Mouse (Mus musculus) embryonic facial prominence, embryonic 12.5 days (tissue): ENCODE results near the gene Map2k1. TPM values are rescaled to one million over a fixed set of nuclear protein-coding genes. Genes with fewer than 3 reads are reported as not detected.

Experiments used
- ATAC-seq: fragments of 200-750 bp; cut with Nextera tagmentation; 2 replicates; pipeline ENCODE4 v1.8.0; 2017; ENCODE audit not compliant: insufficient number of reproducible peaks, insufficient read depth, low FRiP score, low TSS enrichment
- H3K27ac ChIP-seq: fragments of 300-500 bp; sonication (generic); 2 replicates; pipeline ENCODE4 v1.5.1; 2016; ENCODE audit warnings: mild to moderate bottlenecking
- H3K27me3 ChIP-seq: fragments of 300-500 bp; sonication (generic); 2 replicates; pipeline ENCODE4 v1.6.1; 2016; ENCODE audit warnings: mild to moderate bottlenecking, moderate library complexity
- H3K36me3 ChIP-seq: fragments of 300-500 bp; sonication (generic); 2 replicates; pipeline ENCODE4 v1.6.1; 2016; ENCODE audit warnings: mild to moderate bottlenecking
- H3K4me1 ChIP-seq: fragments of 300-500 bp; sonication (generic); 2 replicates; pipeline ENCODE4 v1.6.1; 2016
- H3K4me2 ChIP-seq: fragments of 300-500 bp; sonication (generic); replicated peaks from 2 replicates; pipeline ENCODE4 v1.6.1; 2016; ENCODE audit warnings: mild to moderate bottlenecking, moderate library complexity
- H3K4me3 ChIP-seq: fragments of 300-500 bp; sonication (generic); 2 replicates; pipeline ENCODE4 v1.5.1; 2016; ENCODE audit warnings: mild to moderate bottlenecking
- H3K9ac ChIP-seq: fragments of 300-500 bp; sonication (generic); 2 replicates; pipeline ENCODE4 v1.6.1; 2016; ENCODE audit warnings: mild to moderate bottlenecking, moderate library complexity
- H3K9me3 ChIP-seq: fragments of 300-500 bp; sonication (generic); 2 replicates; pipeline ENCODE4 v1.6.1; 2016; ENCODE audit warnings: mild to moderate bottlenecking, moderate library complexity
- WGBS: fragments of 180-500 bp; shearing (Covaris S2); methylation state at CpG from one replicate; pipeline ENCODE4 v1.1.7; 2016; 5-methylcytosine and 5-hydroxymethylcytosine counted together
- polyA plus RNA-seq: library from polyadenylated mRNA; unstranded; fragments of >200 nt; fragmentation: Nextera tagmentation; extraction: Ambion mirVana; gene quantifications from 2 replicates; pipeline ENCODE4 v1.2.1, GENCODE M21; 2016

Gene Map2k1
- polyA plus RNA-seq, 1 experiment from 2014 or later: 77.0 TPM

DNA sequence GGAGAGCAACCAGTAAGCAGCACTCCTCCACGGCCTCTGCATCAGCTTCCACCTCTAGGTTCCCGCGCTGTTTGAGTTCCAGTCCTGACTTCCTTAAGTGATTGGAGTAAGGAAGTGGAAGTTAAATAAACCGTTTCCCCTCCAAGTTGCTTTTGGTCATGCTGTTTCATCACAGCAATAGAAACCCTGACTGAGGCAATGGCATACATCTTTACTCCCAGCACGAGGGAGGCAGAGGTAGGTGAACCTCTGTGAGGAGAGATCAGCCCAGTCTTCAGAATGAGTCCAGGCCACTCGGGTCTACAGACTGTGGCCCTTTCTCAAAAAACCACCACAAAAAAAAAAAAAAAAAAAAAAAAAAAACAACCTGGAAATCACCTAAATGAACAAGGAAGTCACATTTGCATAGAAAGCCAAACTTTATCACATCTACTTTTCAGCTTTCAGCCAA lies 11.0 kb downstream of the Map2k1 start:
- Histone ChIP-seq H3K9ac (no peak overlapping the region), H3K9me3 (no peaks in the 10 kb centered on the region), H3K27ac (no peak overlapping the region), H3K27me3 (no peaks in the 10 kb centered on the region), H3K4me1 (peaks cover 13% of the 10 kb centered on the region; the same call in 1 of the 2 replicates), H3K4me2 (no peak overlapping the region), H3K4me3 (no peak overlapping the region), H3K36me3 (no peaks in the 10 kb centered on the region)
- ATAC-seq: no peak
- WGBS: 73% methylated on average over 6 of the region's 6 CpGs

DNA sequence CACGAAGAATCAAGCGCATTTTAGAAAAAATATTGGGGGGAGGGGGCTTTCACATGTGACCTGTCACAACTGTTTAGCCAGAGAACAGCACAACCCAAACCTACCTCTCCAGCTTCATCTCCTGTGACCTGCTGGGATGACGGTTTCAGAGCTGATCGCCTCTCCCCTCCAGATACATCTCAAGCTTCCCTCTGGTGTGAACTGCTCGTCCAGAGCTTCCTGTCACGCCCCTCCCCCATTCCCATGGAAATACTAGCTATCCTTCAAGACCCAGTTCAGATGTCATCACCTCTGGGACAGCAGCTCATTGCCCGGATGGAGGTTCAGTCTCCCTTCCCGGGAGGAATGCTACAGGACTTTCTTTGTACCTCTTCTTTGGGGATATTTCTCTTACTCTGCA lies 12.8 kb downstream of the Map2k1 start:
- no peak overlapping the region for H3K9ac ChIP-seq
- H3K9me3 ChIP-seq: no peaks in the 10 kb centered on the region
- H3K27ac ChIP-seq: 0 out of 2 replicates have a peak overlapping the region, but pooled peaks have one; percentile 37
- H3K27me3 ChIP-seq: no peaks in the 10 kb centered on the region
- H3K4me1 ChIP-seq: peaks cover 13% of the 10 kb centered on the region; the same call in 1 of the 2 replicates
- WGBS: 16% methylated on average over 8 of the region's 8 CpGs
- H3K36me3 ChIP-seq: no peaks in the 10 kb centered on the region
- no peak for ATAC-seq
- no peak overlapping the region for H3K4me3 ChIP-seq
- H3K4me2 ChIP-seq: peak overlapping the region; percentile 5; the same call in 1 of the 2 replicates

DNA sequence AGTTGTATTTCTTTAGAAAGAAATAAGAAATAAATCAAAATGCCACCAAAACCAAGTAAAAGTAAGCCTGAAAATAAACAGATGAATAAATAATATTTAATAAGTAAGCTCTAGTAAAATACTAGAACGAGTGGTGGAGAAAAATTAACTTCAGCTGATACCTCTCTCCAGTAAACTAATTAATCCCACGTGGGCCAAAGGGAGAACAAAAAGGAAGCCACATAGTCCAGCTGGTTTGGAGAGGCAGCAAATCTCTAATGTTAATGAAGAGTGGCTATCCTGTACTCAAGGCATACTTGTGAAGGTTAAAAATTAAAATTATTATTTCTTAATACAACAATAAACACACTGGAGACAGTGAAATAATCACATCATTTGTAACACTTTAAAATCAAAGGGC lies 13.3 kb downstream of the Map2k1 start:
- Histone ChIP-seq H3K9me3 (no peaks in the 10 kb centered on the region), H3K4me3 (no peak overlapping the region), H3K36me3 (no peaks in the 10 kb centered on the region), H3K27me3 (no peaks in the 10 kb centered on the region), H3K4me2 (no peak overlapping the region), H3K9ac (no peak overlapping the region), H3K4me1 (peaks cover 13% of the 10 kb centered on the region; the same call in 1 of the 2 replicates), H3K27ac (no peak overlapping the region)
- no peak for ATAC-seq
- 12% methylated on average over 2 of the region's 2 CpGs for WGBS

DNA sequence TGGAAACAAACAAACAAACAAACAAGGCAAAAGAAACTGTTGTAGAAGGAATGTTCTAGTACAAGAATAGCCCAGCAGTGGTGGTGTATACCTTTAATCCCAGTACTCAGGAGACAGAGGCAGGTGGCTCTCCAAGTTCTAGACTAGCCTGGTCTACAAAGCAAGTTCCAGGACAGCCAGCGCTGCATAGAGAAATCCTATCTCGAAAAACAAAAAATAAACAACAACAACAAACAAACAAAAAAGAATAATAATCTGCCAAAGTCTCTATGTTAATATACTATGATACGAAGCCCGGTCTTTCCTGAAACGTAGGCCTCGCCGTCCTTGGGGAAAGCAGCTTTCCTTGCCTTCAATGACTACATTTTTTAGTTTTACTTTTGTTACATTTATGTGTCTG lies 17.4 kb downstream of the Map2k1 start:
- Histone ChIP-seq H3K4me3 (no peak overlapping the region), H3K27ac (no peak overlapping the region), H3K9ac (no peak overlapping the region), H3K27me3 (no peaks in the 10 kb centered on the region), H3K4me1 (peaks cover 45% of the 10 kb centered on the region), H3K36me3 (no peaks in the 10 kb centered on the region), H3K9me3 (no peaks in the 10 kb centered on the region), H3K4me2 (no peak overlapping the region)
- 95% methylated on average over 7 of the region's 7 CpGs for WGBS
- ATAC-seq: no peak

DNA sequence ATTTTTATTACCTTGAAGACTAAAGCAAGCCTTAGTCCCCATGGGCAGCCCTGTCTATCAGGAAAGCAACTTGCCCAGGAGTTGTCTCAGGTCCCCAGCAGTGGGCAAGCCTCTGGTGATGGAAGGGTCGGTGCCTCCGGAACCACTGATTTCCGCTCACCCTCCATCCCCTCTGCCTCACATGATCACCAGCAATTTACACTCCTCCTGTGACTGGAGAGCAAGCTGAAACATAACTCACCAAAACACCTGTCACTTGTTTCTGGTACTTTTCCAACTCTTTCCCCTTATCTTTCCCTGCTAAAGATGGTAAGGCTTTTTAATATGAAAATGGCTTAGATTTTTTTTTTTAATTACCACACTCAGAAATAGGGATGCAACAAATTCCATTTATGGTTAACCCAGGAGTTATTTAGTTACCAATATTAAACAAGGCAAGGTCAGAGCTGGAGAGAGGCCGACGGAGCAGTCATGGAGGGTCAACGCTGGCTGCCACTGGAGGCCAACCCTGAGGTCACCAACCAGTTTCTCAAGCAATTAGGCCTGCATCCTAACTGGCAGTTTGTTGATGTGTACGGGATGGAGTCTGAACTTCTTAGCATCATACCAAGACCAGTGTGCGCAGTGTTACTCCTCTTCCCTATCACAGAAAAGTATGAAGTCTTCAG lies 18.5 kb downstream of the Map2k1 start, which contains the start of gene Uchl4:
Gene Uchl4 (plus strand): TSS at position 434 of the 668 bp plus-strand sequence.
- Histone ChIP-seq H3K36me3 (no peaks in the 10 kb centered on the region), H3K27me3 (no peaks in the 10 kb centered on the region), H3K4me3 (no peak within 1 kb of the TSS), H3K4me1 (peaks cover 44% of the 10 kb centered on the region), H3K9me3 (no peaks in the 10 kb centered on the region), H3K4me2 (no peak within 1 kb of the TSS), H3K9ac (no peak within 1 kb of the TSS), H3K27ac (peak within 1 kb of the TSS; percentile 80)
- ATAC-seq: no peak
- 74% methylated on average over 8 of the region's 8 CpGs for WGBS

DNA sequence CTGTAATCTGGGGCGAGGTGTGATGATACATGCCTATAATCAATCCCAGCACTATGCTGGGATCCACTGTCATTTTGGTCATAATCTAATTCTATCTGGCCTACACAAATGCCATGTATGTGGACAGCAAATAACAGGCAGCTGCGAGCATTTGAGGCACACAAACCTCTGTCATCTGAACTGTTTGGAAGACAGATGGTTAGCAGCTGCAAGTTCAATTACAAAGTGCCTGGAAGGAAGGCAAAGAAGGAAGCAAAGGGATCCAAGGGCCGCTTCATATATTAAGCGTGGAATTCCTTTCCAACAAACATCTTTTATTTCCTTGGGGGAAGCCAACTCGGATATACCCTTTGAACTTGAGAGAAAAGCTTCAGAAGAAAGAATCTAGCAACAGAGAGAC lies 19.8 kb downstream of the Map2k1 start:
- Histone ChIP-seq H3K4me2 (no peak overlapping the region), H3K36me3 (no peaks in the 10 kb centered on the region), H3K9ac (no peak overlapping the region), H3K4me3 (no peak overlapping the region), H3K27me3 (no peaks in the 10 kb centered on the region), H3K27ac (peak overlapping the region; percentile 80), H3K4me1 (peaks cover 49% of the 10 kb centered on the region), H3K9me3 (no peaks in the 10 kb centered on the region)
- 27% methylated on average over 5 of the region's 5 CpGs for WGBS
- ATAC-seq: no peak

DNA sequence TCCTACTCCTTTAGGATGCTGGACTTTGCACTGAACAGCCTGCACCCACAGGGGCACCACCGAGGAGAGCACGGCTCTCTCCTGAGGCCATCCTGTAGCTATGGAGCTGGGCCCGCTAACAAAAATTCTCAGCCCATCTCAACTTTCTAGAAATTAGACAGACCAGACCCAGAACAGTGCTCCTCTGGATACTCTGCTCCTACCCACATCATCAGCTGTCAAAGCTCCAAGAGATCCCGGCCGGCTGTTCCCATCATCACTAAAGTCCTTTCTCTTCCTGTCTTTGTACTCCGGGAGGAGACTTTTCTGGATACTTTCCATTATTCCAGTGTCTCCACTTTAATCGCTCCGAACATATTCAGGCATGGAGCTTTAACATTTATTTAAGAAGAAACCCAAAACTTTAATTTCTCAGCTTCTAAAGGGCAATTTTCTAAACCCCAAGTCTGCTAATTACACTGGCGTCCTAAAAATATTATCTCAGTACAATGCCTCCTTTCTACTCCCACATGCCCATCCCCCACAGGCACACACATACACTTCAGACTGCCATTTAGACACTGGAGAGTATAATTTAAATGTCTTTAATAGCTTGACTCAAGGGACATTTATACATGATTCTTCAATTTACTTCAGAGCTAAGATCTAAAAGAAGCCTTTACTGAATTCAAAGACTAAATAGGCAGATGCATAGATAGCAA lies 21.0 kb downstream of the Map2k1 start:
- Histone ChIP-seq H3K4me1 (peaks cover 49% of the 10 kb centered on the region), H3K4me2 (no peak overlapping the region), H3K9me3 (no peaks in the 10 kb centered on the region), H3K27ac (peak overlapping the region; percentile 81), H3K9ac (no peak overlapping the region), H3K27me3 (no peaks in the 10 kb centered on the region), H3K4me3 (no peak overlapping the region), H3K36me3 (no peaks in the 10 kb centered on the region)
- no peak for ATAC-seq
- 32% methylated on average over 9 of the region's 9 CpGs for WGBS

DNA sequence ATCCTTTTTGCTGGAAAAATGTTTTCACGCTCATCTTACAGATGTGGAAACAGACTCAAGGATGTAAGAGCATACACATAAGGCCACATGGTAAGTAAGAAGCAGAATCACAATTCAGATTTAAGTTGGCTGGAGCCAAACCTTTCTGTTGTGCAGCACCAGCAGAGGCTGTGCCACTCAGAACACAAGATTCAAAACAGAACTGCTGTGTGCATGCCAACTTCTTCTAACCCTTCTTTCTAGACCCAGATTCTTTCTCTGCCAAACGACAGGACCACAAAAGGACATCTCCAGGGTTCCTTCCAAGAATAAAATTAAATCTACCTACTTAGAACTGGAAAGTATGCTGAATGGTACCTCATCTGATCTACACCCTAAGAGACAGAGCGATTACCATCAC lies 21.8 kb downstream of the Map2k1 start:
- H3K4me2 ChIP-seq: no peak overlapping the region
- 75% methylated on average over 3 of the region's 3 CpGs for WGBS

DNA sequence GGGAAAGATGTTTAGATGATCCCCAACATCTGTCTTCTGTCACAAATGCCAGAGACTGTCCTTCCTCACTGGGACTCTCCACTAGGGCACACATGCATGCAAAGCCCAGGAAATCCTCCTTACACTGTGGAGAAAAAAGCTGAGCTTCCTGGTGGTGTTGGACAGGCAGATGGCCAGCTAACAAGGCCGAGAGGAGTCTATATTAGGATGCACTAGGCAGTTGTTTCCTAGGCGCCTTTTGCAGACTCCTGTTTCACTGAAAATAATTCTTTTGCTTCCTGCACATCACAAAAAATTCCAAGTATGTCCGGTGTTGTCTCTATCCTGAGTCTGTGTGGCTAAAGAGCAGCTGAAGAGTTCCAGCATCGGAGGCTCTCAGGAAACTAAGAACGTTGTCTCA lies 22.3 kb downstream of the Map2k1 start:
- WGBS: 45% methylated on average over 5 of the region's 5 CpGs
- no peak for ATAC-seq
- H3K4me1 ChIP-seq: peaks cover 49% of the 10 kb centered on the region

More for the DNA sequence above, 21.8 kb downstream of the Map2k1 start:
- ATAC-seq: no peak
- H3K9me3 ChIP-seq: no peaks in the 10 kb centered on the region
- H3K27ac ChIP-seq: peak overlapping the region; percentile 81
- no peaks in the 10 kb centered on the region for H3K27me3 ChIP-seq
- no peak overlapping the region for H3K4me3 ChIP-seq
- no peak overlapping the region for H3K9ac ChIP-seq
- H3K4me1 ChIP-seq: peaks cover 49% of the 10 kb centered on the region
- H3K36me3 ChIP-seq: no peaks in the 10 kb centered on the region

DNA sequence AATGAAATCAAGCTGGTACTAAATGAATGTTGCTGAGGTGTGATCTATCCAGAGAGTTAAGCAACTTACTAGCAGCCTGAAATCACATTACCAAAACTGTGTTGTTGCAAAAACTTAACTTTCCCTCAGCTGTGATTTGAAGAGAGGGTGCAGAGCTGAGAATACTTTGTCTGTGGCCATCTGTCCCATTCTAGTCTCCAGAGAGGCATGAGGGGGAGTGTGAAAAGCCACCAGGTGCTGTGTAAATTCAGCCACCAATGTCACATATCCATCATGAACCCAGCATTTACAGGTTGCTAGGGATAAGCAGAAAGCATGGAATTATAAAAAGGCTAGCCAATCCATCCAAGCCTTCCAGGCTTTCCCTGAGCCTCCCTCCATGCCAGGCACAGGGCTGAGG lies 24.5 kb downstream of the Map2k1 start:
- Histone ChIP-seq H3K4me3 (no peak overlapping the region), H3K4me1 (peaks cover 41% of the 10 kb centered on the region), H3K9ac (no peak overlapping the region), H3K36me3 (no peaks in the 10 kb centered on the region), H3K4me2 (no peak overlapping the region), H3K9me3 (no peaks in the 10 kb centered on the region), H3K27ac (0 out of 2 replicates have a peak overlapping the region, but pooled peaks have one; percentile 11), H3K27me3 (no peaks in the 10 kb centered on the region)
- ATAC-seq: no peak

More for the DNA sequence above, 22.3 kb downstream of the Map2k1 start:
- Histone ChIP-seq H3K27me3 (no peaks in the 10 kb centered on the region), H3K36me3 (no peaks in the 10 kb centered on the region), H3K4me3 (no peak overlapping the region), H3K27ac (peak overlapping the region; percentile 81), H3K9ac (no peak overlapping the region), H3K9me3 (no peaks in the 10 kb centered on the region), H3K4me2 (no peak overlapping the region)

DNA sequence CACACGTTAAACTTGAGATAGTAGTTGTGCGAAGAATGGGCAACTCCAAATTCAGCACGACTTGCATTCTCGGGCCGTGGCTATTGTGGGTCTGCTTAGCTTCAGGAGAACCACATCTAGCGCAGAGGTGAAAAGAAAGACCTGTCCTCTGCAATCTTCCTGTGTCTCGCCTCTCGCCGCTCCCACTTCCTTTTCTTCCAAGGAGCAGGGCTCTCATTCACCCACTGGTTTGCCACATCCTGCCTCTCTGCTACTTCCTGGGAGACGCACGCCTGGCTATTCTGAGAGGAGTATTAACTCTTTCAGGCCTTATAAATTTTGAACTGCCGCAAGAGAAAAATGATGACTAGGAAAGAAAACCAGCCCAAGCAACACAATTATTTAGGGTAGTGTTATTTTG lies 25.7 kb downstream of the Map2k1 start:
- Histone ChIP-seq H3K36me3 (no peaks in the 10 kb centered on the region), H3K4me3 (no peak overlapping the region), H3K9ac (no peak overlapping the region), H3K27me3 (no peaks in the 10 kb centered on the region), H3K4me1 (peaks cover 30% of the 10 kb centered on the region), H3K27ac (no peak overlapping the region), H3K4me2 (no peak overlapping the region), H3K9me3 (no peaks in the 10 kb centered on the region)
- 82% methylated on average over 12 of the region's 12 CpGs for WGBS
- no peak for ATAC-seq

DNA sequence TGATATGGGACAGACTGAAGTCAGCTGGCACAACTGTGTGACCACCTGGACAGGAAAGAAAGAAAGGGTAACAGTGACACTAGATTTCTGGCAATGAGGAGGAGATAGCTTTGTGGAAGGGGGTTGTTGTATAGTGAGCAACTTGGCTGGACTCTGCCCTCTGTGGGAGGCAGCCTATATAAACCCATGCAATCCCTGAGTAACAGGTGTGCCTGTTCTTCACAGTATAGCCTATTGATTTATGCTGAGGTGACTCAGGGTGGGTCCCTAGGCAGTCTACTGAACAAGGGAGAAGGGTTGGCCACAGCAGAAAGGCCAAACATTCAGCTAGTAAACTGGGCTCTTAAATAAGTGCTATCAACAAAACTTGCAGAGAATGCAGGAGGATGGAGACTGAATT lies 27.6 kb downstream of the Map2k1 start:
- no peaks in the 10 kb centered on the region for H3K36me3 ChIP-seq
- H3K4me2 ChIP-seq: no peak overlapping the region
- ATAC-seq: no peak
- H3K27me3 ChIP-seq: no peaks in the 10 kb centered on the region
- no peak overlapping the region for H3K9ac ChIP-seq
- no peaks in the 10 kb centered on the region for H3K9me3 ChIP-seq
- H3K4me1 ChIP-seq: peaks cover 15% of the 10 kb centered on the region
- H3K4me3 ChIP-seq: no peak overlapping the region
- no peak overlapping the region for H3K27ac ChIP-seq
